Mouse (Mus musculus) G1E-ER4 (cell line): Measurements from ENCODE around the gene Rfxank. TPM values are rescaled to one million over a fixed set of nuclear protein-coding genes. Genes with fewer than 3 reads are reported as not detected.

ENCODE experiments used
- GATA1 ChIP-seq: IDR thresholded peaks from one replicate; pipeline ENCODE4 v1.8.0; 2012; ENCODE audit warnings: low read length, inconsistent platforms
- polyA plus RNA-seq: library from polyadenylated mRNA; stranded (reverse); fragments of >175 nt; gene quantifications from 2 replicates; pipeline ENCODE4 v1.2.3, GENCODE M21; 2012

The Rfxank gene
- polyA plus RNA-seq, 1 experiment, result 3.2 TPM

- TF ChIP-seq GATA1, result no peak
Measured at GRCm38 (mm10) chr8:70128435-70128834, 10.5 kb downstream of the Rfxank start.

GRCm38 (mm10) chr8:70124992-70125391 lies 14.0 kb downstream of the Rfxank start:
- TF ChIP-seq GATA1, result no peak

- TF ChIP-seq GATA1, result no peak
Measured at GRCm38 (mm10) chr8:70122863-70123262, 16.1 kb downstream of the Rfxank start.

GRCm38 (mm10) chr8:70120667-70121066 lies 18.3 kb downstream of the Rfxank start, which contains the start of gene Ncan:
Ncan (minus strand) TSS chr8:70120873.
- no peak for TF ChIP-seq GATA1

- no peak for TF ChIP-seq GATA1
Measured at GRCm38 (mm10) chr8:70118726-70119700, 19.9 kb downstream of the Rfxank start.

GRCm38 (mm10) chr8:70117611-70118010 lies 21.3 kb downstream of the Rfxank start:
- no peak for TF ChIP-seq GATA1

- TF ChIP-seq GATA1, result no peak
Measured at GRCm38 (mm10) chr8:70114892-70115291, 24.1 kb downstream of the Rfxank start.

- TF ChIP-seq GATA1, result no peak
Measured at GRCm38 (mm10) chr8:70114488-70114887, 24.5 kb downstream of the Rfxank start.

GRCm38 (mm10) chr8:70112401-70113016 lies 26.4 kb downstream of the Rfxank start:
- TF ChIP-seq GATA1, result no peak

GRCm38 (mm10) chr8:70111192-70111795 lies 27.7 kb downstream of the Rfxank start:
- TF ChIP-seq GATA1, result no peak

GRCm38 (mm10) chr8:70110451-70110850 lies 28.5 kb downstream of the Rfxank start:
- TF ChIP-seq GATA1, result no peak

GRCm38 (mm10) chr8:70104922-70105321 lies 34.0 kb downstream of the Rfxank start:
- no peak for TF ChIP-seq GATA1

GRCm38 (mm10) chr8:70104506-70104905 lies 34.4 kb downstream of the Rfxank start:
- TF ChIP-seq GATA1, result no peak

GRCm38 (mm10) chr8:70100241-70100640 lies 38.7 kb downstream of the Rfxank start:
- no peak for TF ChIP-seq GATA1

- TF ChIP-seq GATA1, result no peak
Measured at GRCm38 (mm10) chr8:70099276-70099675, 39.7 kb downstream of the Rfxank start.

- TF ChIP-seq GATA1, result no peak
Measured at GRCm38 (mm10) chr8:70092786-70093185, 46.2 kb downstream of the Rfxank start.

GRCm38 (mm10) chr8:70089296-70089960 lies 49.5 kb downstream of the Rfxank start:
- TF ChIP-seq GATA1, result no peak
